Mouse (Mus musculus) neural tube, embryonic 11.5 days (tissue): ENCODE measurements around the gene Keg1. TPM values are rescaled to one million over a fixed set of nuclear protein-coding genes. Genes with fewer than 3 reads are reported as not detected.

Experiments used
- ATAC-seq: fragments of 200-750 bp; cut with Nextera tagmentation; 2 replicates; pipeline ENCODE4 v1.8.0; 2017; ENCODE audit warnings: moderate number of reproducible peaks, mild to moderate bottlenecking, moderate TSS enrichment, moderate library complexity; ENCODE audit not compliant: insufficient read depth, low FRiP score, low TSS enrichment
- DNase-seq: peaks from one replicate; pipeline ENCODE4 v3.0.0-alpha.2; 2015; ENCODE audit warnings: low spot score
- H3K27ac ChIP-seq: fragments of 300-500 bp; sonication (generic); 2 replicates; pipeline ENCODE4 v1.5.1; 2014; ENCODE audit warnings: low read depth, mild to moderate bottlenecking, low read length
- H3K27me3 ChIP-seq: fragments of 300-500 bp; sonication (generic); 2 replicates; pipeline ENCODE4 v1.6.1; 2014; ENCODE audit warnings: mild to moderate bottlenecking, low read length, mixed read lengths; ENCODE audit not compliant: control insufficient read depth, insufficient read depth
- H3K36me3 ChIP-seq: fragments of 300-500 bp; sonication (generic); 2 replicates; pipeline ENCODE4 v1.6.1; 2014; ENCODE audit warnings: mild to moderate bottlenecking, low read length, moderate library complexity, mixed read lengths; ENCODE audit not compliant: control insufficient read depth, insufficient read depth
- H3K4me1 ChIP-seq: fragments of 300-500 bp; sonication (generic); 2 replicates; pipeline ENCODE4 v1.6.1; 2014; ENCODE audit warnings: low read length, mixed read lengths; ENCODE audit not compliant: control insufficient read depth, insufficient read depth
- H3K4me2 ChIP-seq: fragments of 300-500 bp; sonication (generic); 2 replicates; pipeline ENCODE4 v1.6.1; 2014; ENCODE audit warnings: low read depth, mild to moderate bottlenecking, moderate library complexity
- H3K4me3 ChIP-seq: fragments of 300-500 bp; sonication (generic); 2 replicates; pipeline ENCODE4 v1.5.1; 2014; ENCODE audit warnings: low read depth, low read length
- H3K9ac ChIP-seq: fragments of 300-500 bp; sonication (generic); 2 replicates; pipeline ENCODE4 v1.6.1; 2014; ENCODE audit warnings: mild to moderate bottlenecking, low read length
- H3K9me3 ChIP-seq: fragments of 300-500 bp; sonication (generic); 2 replicates; pipeline ENCODE4 v1.6.1; 2016; ENCODE audit warnings: low read length; ENCODE audit not compliant: control insufficient read depth
- WGBS: fragments of 180-500 bp; shearing (Covaris S2); extraction: QIAGEN DNeasy Blood & Tissue Kit; methylation state at CpG from one replicate; pipeline ENCODE4 v1.1.7; 2014; 5-methylcytosine and 5-hydroxymethylcytosine counted together
- polyA plus RNA-seq: library from polyadenylated mRNA; unstranded; fragments of >200 nt; fragmentation: Nextera tagmentation; extraction: Ambion mirVana; gene quantifications from 2 replicates; pipeline ENCODE4 v1.2.1, GENCODE M21; 2014

Keg1 gene
- polyA plus RNA-seq, 1 experiment from 2014 or later, result not detected

GRCm38 (mm10) chr19:12731036-12731435 lies 35.5 kb downstream of the Keg1 start:
- 48% methylated on average over 1 of the region's 1 CpGs for WGBS
- Histone ChIP-seq H3K36me3 (no peaks in the 10 kb centered on the region), H3K9me3 (no peaks in the 10 kb centered on the region), H3K4me1 (no peaks in the 10 kb centered on the region), H3K9ac (no peak overlapping the region), H3K4me2 (no peak overlapping the region), H3K4me3 (no peak overlapping the region), H3K27ac (no peak overlapping the region), H3K27me3 (no peaks in the 10 kb centered on the region)
- no peak for DNase-seq
- ATAC-seq, result no peak

- Histone ChIP-seq H3K27ac (no peak overlapping the region), H3K4me1 (no peaks in the 10 kb centered on the region), H3K4me2 (no peak overlapping the region), H3K9me3 (no peaks in the 10 kb centered on the region), H3K36me3 (no peaks in the 10 kb centered on the region), H3K4me3 (no peak overlapping the region), H3K27me3 (no peaks in the 10 kb centered on the region), H3K9ac (no peak overlapping the region)
- no peak for DNase-seq
- no peak for ATAC-seq
- 81% methylated on average over 2 of the region's 2 CpGs for WGBS
These were observed 36.4 kb downstream of the Keg1 start for GRCm38 (mm10) chr19:12731950-12732349.

DNA sequence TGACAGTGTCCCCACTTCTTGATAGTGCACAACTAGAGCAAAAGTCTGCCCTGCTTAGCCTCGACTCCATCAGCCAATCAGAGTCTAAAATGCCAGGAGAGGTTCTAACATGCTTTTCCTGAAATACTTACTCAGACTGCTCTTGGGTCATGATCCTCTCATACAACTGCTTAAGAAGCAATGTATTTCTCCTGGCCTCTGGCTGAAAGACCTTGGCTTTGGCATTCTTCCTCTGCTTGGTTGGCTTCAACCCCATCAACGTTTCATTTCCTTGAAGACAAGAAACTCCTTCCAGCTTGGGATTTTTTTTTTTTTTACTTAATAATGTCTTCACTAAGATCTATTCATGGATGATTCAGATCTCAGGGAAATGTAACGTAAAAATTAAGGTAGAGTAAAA lies 60.7 kb downstream of the Keg1 start:
- Histone ChIP-seq H3K4me2 (no peak overlapping the region), H3K9ac (no peak overlapping the region), H3K27ac (no peak overlapping the region), H3K27me3 (no peaks in the 10 kb centered on the region), H3K9me3 (no peaks in the 10 kb centered on the region), H3K4me3 (no peak overlapping the region), H3K4me1 (no peaks in the 10 kb centered on the region), H3K36me3 (no peaks in the 10 kb centered on the region)
- 87% methylated on average over 3 of the region's 3 CpGs for WGBS
- ATAC-seq, result no peak
- no peak for DNase-seq

DNA sequence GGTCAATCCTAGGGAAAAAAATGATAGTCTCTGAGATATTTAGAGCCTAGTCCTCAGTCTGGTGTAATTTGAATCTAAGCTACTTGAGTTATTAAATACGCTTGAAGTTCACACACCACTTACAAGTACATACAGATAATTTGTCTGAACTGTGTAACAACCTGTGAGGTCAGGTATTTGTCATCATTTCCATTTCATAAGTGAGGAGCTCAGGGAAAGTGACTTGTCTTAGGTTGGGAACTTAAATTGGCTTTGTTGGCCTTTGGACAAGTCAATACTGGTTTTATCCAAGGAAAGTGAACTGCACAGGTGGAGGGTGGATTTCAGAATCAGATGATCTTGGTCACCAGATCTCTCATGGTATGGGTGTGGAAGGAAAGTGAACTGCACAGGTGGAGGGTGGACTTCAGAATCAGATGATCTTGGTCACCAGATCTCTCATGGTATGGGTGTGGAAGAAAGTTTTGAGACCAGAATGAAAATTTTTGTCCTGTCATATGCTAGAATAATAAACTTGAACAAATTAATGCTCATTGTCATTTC lies 63.4 kb downstream of the Keg1 start:
- Histone ChIP-seq H3K36me3 (no peaks in the 10 kb centered on the region; the same call in 1 of the 2 replicates), H3K9ac (no peak overlapping the region), H3K9me3 (no peaks in the 10 kb centered on the region), H3K4me1 (no peaks in the 10 kb centered on the region), H3K4me2 (no peak overlapping the region), H3K27ac (no peak overlapping the region), H3K4me3 (no peak overlapping the region), H3K27me3 (no peaks in the 10 kb centered on the region)
- ATAC-seq (no peak), DNase-seq (no peak)
- WGBS, result 91% methylated on average over 1 of the region's 1 CpGs

DNA sequence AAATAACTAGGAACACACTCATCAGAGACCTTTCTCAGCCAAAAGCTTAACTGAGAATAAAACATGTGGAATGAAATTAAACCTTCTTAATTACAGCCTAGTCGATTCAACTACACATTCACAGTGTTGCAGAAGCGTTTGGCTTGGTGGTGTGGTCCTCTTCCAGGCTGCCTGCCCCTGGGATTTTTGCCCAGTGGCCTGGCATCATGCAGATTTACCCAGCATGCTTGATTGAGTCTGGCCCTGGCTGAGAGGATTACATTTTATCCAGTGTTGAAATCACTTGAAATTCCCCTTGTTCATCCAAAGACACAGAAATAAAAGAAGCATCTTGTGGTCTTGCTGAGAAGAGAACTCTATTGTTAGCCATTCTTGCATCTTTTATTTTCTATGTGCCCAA lies 64.1 kb downstream of the Keg1 start:
- no peaks in the 10 kb centered on the region; the same call in 1 of the 2 replicates for H3K36me3 ChIP-seq
- H3K9me3 ChIP-seq, result no peaks in the 10 kb centered on the region
- H3K27ac ChIP-seq, result no peak overlapping the region
- no peak overlapping the region for H3K9ac ChIP-seq
- ATAC-seq (no peak), DNase-seq (no peak)
- WGBS, result 76% methylated on average over 2 of the region's 2 CpGs
- no peaks in the 10 kb centered on the region for H3K4me1 ChIP-seq
- no peak overlapping the region for H3K4me3 ChIP-seq
- no peak overlapping the region for H3K4me2 ChIP-seq
- H3K27me3 ChIP-seq, result no peaks in the 10 kb centered on the region

- Histone ChIP-seq H3K4me3 (no peak overlapping the region), H3K9ac (no peak overlapping the region), H3K9me3 (no peaks in the 10 kb centered on the region), H3K36me3 (no peaks in the 10 kb centered on the region; the same call in 1 of the 2 replicates), H3K27me3 (no peaks in the 10 kb centered on the region), H3K4me1 (no peaks in the 10 kb centered on the region), H3K4me2 (no peak overlapping the region), H3K27ac (no peak overlapping the region)
- DNase-seq (no peak), ATAC-seq (no peak)
- WGBS, result 61% methylated on average over 2 of the region's 2 CpGs
These were observed 66.9 kb downstream of the Keg1 start for GRCm38 (mm10) chr19:12762212-12763130.

DNA sequence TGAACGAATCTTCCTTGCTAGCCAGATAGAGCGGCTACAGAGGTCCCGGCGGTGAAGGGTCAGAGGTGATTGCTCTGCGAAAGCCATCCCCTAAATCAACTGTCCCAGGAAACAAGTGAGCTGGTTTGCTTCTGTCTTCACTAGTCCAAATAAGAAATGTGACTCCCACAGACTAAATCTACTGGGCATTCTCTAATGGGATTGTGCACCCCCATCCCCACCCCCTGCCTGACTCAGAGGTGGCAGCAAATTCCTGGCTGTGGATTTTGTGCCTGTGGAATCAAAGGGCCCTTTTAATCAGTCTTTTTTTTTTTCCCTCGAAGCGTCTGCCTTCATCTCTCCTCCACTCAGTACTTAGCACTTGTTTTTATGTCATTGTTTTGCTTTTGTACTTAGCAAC lies 69.7 kb downstream of the Keg1 start, which contains the start of gene Cntf:
TSS of gene Cntf (minus strand) at position 325 of the 400 bp plus-strand sequence.
- Histone ChIP-seq H3K36me3 (peaks cover 7% of the 10 kb centered on the region), H3K4me1 (no peaks in the 10 kb centered on the region), H3K9me3 (no peaks in the 10 kb centered on the region), H3K4me2 (no peak within 1 kb of the TSS), H3K4me3 (no peak within 1 kb of the TSS), H3K27me3 (no peaks in the 10 kb centered on the region), H3K9ac (no peak within 1 kb of the TSS), H3K27ac (no peak within 1 kb of the TSS)
- WGBS, result 31% methylated on average over 7 of the region's 7 CpGs
- no peak for ATAC-seq
- DNase-seq, result no peak
